Mouse (Mus musculus) small intestine, adult 2 months (tissue): ENCODE results near the gene Ugt1a8.

Experiments
- CTCF ChIP-seq: fragments of 200-500 bp; IDR thresholded peaks from 2 replicates; pipeline ENCODE4 v1.5.1; 2012; ENCODE audit warnings: low read depth, mild to moderate bottlenecking, control low read depth, inconsistent platforms, low read length, moderate library complexity, mixed read lengths; ENCODE audit not compliant: insufficient replicate concordance, insufficient read length; ENCODE audit errors: extremely low read depth
- POLR2A ChIP-seq: fragments of 200-500 bp; IDR thresholded peaks from 2 replicates; pipeline ENCODE4 v1.6.1; 2012; ENCODE audit warnings: low read depth, mild to moderate bottlenecking, control low read depth, inconsistent platforms, low read length, moderate library complexity

DNA sequence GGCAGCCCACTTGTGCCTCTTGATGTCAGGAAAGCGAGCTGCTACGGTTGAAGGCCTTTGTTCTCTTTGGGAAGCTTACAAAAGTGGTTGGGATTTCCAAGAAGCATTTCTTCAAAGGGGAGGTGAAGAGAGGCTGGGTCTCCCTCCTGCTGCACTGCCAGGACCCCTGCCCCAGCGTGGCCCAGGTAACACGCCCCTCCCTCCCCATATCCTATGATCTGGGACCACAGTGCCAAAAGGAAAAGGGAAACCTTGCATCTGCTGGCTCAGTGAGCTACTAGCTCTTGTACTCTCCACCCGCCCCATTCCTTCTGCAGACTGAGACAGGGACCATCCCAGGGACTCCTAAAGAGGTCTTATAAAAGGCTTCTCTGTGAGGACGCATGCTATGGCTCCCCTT is 170.1 kb downstream of the Ugt1a8 start:
- no peak for TF ChIP-seq CTCF
- TF ChIP-seq POLR2A, result no peak
